Mouse (Mus musculus): ENCODE data around the gene Smg1.
A peak's percentile ranks its signal among the peaks of the same experiment; 100 is the strongest.

Smg1 gene

GRCm38 (mm10) chr7:118243453-118244385, at the start of gene Smg1:
Gene Smg1 (minus strand): TSS chr7:118243670.
- peak; percentile 100 for DNase-seq

GRCm38 (mm10) chr7:118283186-118283585, 39.7 kb upstream of the Smg1 start:
- no peak for DNase-seq

GRCm38 (mm10) chr7:118282543-118282942, 39.1 kb upstream of the Smg1 start:
- no peak for DNase-seq

GRCm38 (mm10) chr7:118279521-118279920, 36.1 kb upstream of the Smg1 start:
- no peak for DNase-seq

GRCm38 (mm10) chr7:118277335-118277910, 34.0 kb upstream of the Smg1 start:
- peak; percentile 53 to 67 for DNase-seq

GRCm38 (mm10) chr7:118276684-118277334, 33.3 kb upstream of the Smg1 start:
- peak in 1 of 2 experiments; percentile 14 for DNase-seq

- DNase-seq, result peak in 1 of 2 experiments; percentile 20
Measured at GRCm38 (mm10) chr7:118275265-118275664, 31.8 kb upstream of the Smg1 start.

GRCm38 (mm10) chr7:118274851-118275250, 31.4 kb upstream of the Smg1 start:
- DNase-seq, result no peak

GRCm38 (mm10) chr7:118274169-118274568, 30.7 kb upstream of the Smg1 start:
- DNase-seq, result no peak

- DNase-seq, result no peak
Measured at GRCm38 (mm10) chr7:118266099-118266498, 22.6 kb upstream of the Smg1 start.

GRCm38 (mm10) chr7:118263606-118264005, 20.1 kb upstream of the Smg1 start:
- no peak for DNase-seq

GRCm38 (mm10) chr7:118262409-118262808, 18.9 kb upstream of the Smg1 start:
- DNase-seq, result no peak

GRCm38 (mm10) chr7:118259676-118260305, 16.3 kb upstream of the Smg1 start:
- no peak for DNase-seq

GRCm38 (mm10) chr7:118258451-118258850, 15.0 kb upstream of the Smg1 start:
- no peak for DNase-seq

GRCm38 (mm10) chr7:118256740-118257139, 13.3 kb upstream of the Smg1 start:
- no peak for DNase-seq

- DNase-seq, result no peak
Measured at GRCm38 (mm10) chr7:118254460-118254859, 11.0 kb upstream of the Smg1 start.

- no peak for DNase-seq
Measured at GRCm38 (mm10) chr7:118254015-118254414, 10.5 kb upstream of the Smg1 start.

GRCm38 (mm10) chr7:118252979-118253378, 9.5 kb upstream of the Smg1 start:
- no peak for DNase-seq

- peak; percentile 45 to 56 for DNase-seq
Measured at GRCm38 (mm10) chr7:118252349-118252748, 8.9 kb upstream of the Smg1 start.

- DNase-seq, result peak; percentile 30 to 32
Measured at GRCm38 (mm10) chr7:118251392-118252170, 8.1 kb upstream of the Smg1 start.

GRCm38 (mm10) chr7:118250482-118251160, 7.2 kb upstream of the Smg1 start:
- no peak for DNase-seq

GRCm38 (mm10) chr7:118249563-118249962, 6.1 kb upstream of the Smg1 start:
- DNase-seq, result no peak
